Mouse (Mus musculus) ES-E14 (cell line): ENCODE results near the gene Hist1h4c. TPM values are rescaled to one million over a fixed set of nuclear protein-coding genes. Genes with fewer than 3 reads are reported as not detected.
"Not testable (repeated sequence)": the region's sequence is repeated elsewhere in the genome, so short reads cannot be mapped to it uniquely, and the experiment has no call there.

ENCODE experiments used
- DNase-seq: peaks from one replicate; pipeline ENCODE4 v3.0.0-alpha.2; 2013; ENCODE audit warnings: low read depth, low spot score
- H3K27ac ChIP-seq: 2 replicates; pipeline ENCODE4 v1.5.1; 2012; ENCODE audit warnings: low read depth, mild to moderate bottlenecking, low read length, moderate library complexity, mixed read lengths; ENCODE audit not compliant: poor library complexity, insufficient read depth, severe bottlenecking
- H3K36me3 ChIP-seq: 2 replicates; pipeline ENCODE4 v1.6.1; 2012; ENCODE audit warnings: mild to moderate bottlenecking, low read length, moderate library complexity, mixed read lengths; ENCODE audit not compliant: control insufficient read depth, poor library complexity, insufficient read depth, severe bottlenecking
- H3K4me1 ChIP-seq, 2 experiments: fragments of 150-350 bp in 1 of 2; sonication (generic) in 1 of 2; 2 replicates each; pipeline ENCODE4 v1.6.1; 2012; ENCODE audit warnings: low read length in 2 of 2, mild to moderate bottlenecking in 1 of 2, mixed read lengths in 1 of 2; ENCODE audit not compliant: control insufficient read depth in 2 of 2, insufficient read depth in 2 of 2, poor library complexity in 1 of 2
- H3K4me3 ChIP-seq, 2 experiments: fragments of 150-350 bp in 1 of 2; sonication (generic) in 1 of 2; 2 replicates each; pipeline ENCODE4 v1.5.1; 2012; ENCODE audit warnings: low read length in 2 of 2, low read depth in 1 of 2, mild to moderate bottlenecking in 1 of 2, mixed read lengths in 1 of 2; ENCODE audit not compliant: insufficient read depth in 1 of 2, poor library complexity in 1 of 2, severe bottlenecking in 1 of 2
- H3K9ac ChIP-seq: 2 replicates; pipeline ENCODE4 v1.6.1; 2012; ENCODE audit warnings: low read depth, mild to moderate bottlenecking, low read length, mixed read lengths; ENCODE audit not compliant: poor library complexity, insufficient read depth, severe bottlenecking
- H3K9me3 ChIP-seq: fragments of 150-350 bp; sonication (generic); 2 replicates; pipeline ENCODE4 v1.6.1; 2012; ENCODE audit warnings: low read depth, mild to moderate bottlenecking, low read length; ENCODE audit not compliant: control insufficient read depth, insufficient read depth
- CHD2 ChIP-seq: IDR thresholded peaks from 2 replicates; pipeline ENCODE4 v1.6.1; 2014; ENCODE audit warnings: mild to moderate bottlenecking, low read depth, low read length, inconsistent platforms
- HCFC1 ChIP-seq: IDR thresholded peaks from 2 replicates; pipeline ENCODE4 v1.6.1; 2012; ENCODE audit warnings: low read length, inconsistent platforms, borderline replicate concordance; ENCODE audit not compliant: insufficient read depth
- MAFK ChIP-seq: IDR thresholded peaks from 2 replicates; pipeline ENCODE4 v1.6.1; 2014; ENCODE audit warnings: mild to moderate bottlenecking, low read depth, low read length, inconsistent platforms; ENCODE audit not compliant: insufficient read depth
- ZC3H11A ChIP-seq: IDR thresholded peaks from 2 replicates; pipeline ENCODE4 v1.6.1; 2012; ENCODE audit warnings: low read depth, mild to moderate bottlenecking, inconsistent platforms, low read length, borderline replicate concordance
- ZNF384 ChIP-seq: IDR thresholded peaks from 2 replicates; pipeline ENCODE4 v1.6.1; 2012; ENCODE audit warnings: low read depth, low read length, inconsistent platforms
- in situ Hi-C, 2 experiments: fragments of 600-800 bp; cut with MboI; formaldehyde crosslinking; loops; one replicate each; pipeline ENCODE4 v1.15.1; 2025; ENCODE audit warnings: low sequenced_read_pairs in 2 of 2, inconsistent platforms in 1 of 2; ENCODE audit not compliant: unreplicated experiment in 2 of 2
- total RNA-seq: library from RNA; depleted of rRNA; stranded (reverse); fragments of 300-350 nt; gene quantifications from 2 replicates; pipeline ENCODE4 v1.2.3, GENCODE M21; 2012; rRNA removed

The Hist1h4c gene
- total RNA-seq: 326 and 496 TPM in 2 replicates

DNA sequence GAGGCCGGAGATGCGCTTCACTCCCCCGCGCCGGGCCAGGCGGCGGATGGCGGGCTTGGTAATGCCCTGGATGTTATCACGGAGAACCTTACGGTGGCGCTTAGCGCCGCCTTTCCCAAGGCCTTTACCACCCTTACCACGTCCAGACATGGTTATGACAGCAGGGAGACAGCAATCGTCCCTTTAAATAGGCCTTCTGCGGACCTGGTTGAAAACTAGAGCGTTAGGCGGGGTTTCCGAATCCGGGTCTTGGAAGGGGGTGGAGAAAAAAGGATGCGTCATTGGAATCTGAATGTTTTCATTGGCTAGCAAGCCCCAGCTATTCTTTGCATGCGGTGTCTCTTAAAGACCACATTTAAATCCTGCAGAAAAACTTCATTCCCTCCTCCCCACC is at the start of gene Hist1h4c:
Gene Hist1h4c (minus strand): TSS at position 155 of the 394 bp plus-strand sequence.
- peak within 1 kb of the TSS; percentile 49 to 61 for H3K4me3 ChIP-seq
- TF ChIP-seq ZC3H11A (no peak), HCFC1 (peak; percentile 37; the same call in 1 of the 2 replicates)
- H3K36me3 ChIP-seq: no peaks in the 10 kb centered on the region
- H3K27ac ChIP-seq: peak within 1 kb of the TSS; percentile 44; the same call in 1 of the 2 replicates
- H3K4me1 ChIP-seq: peaks cover 0 to 6% of the 10 kb centered on the region in 2 experiments; a peak in 1 of 4 replicates
- in situ Hi-C loops: loop anchor here in 1 of 2 experiments (25.0 kb wide), 1 partner anchor 1661 kb away; the partner anchor contains the start of genes Hist1h2ag, Hist1h2ah, Hist1h2bj and Hist1h2bk
- H3K9ac ChIP-seq: peak within 1 kb of the TSS; percentile 61
- H3K9me3 ChIP-seq: no peaks in the 10 kb centered on the region
- peak; percentile 99 for DNase-seq

GRCm38 (mm10) chr13:23747892-23748288 is 49.6 kb upstream of the Hist1h4c start:
- Histone ChIP-seq H3K9ac (peak overlapping the region; percentile 57; the same call in 1 of the 2 replicates), H3K4me3 (peak overlapping the region in 1 of 2 experiments; percentile 27; a peak in 1 of 4 replicates), H3K36me3 (no peaks in the 10 kb centered on the region), H3K27ac (peak overlapping the region; percentile 96; the same call in 1 of the 2 replicates), H3K4me1 (peaks cover 0 to 2% of the 10 kb centered on the region in 2 experiments; a peak in 2 of 4 replicates), H3K9me3 (no peaks in the 10 kb centered on the region)
- no peak for DNase-seq
- in situ Hi-C loops: loop anchor here in 1 of 2 experiments (10.0 kb wide), 2 partner anchors 193 to 1713 kb away; partner anchors contain the start of genes Hist1h1d, Hist1h2ah, Hist1h2bk and Hist1h4f
- TF ChIP-seq ZNF384 (no peak), HCFC1 (no peak), CHD2 (no peak), MAFK (no peak)

DNA sequence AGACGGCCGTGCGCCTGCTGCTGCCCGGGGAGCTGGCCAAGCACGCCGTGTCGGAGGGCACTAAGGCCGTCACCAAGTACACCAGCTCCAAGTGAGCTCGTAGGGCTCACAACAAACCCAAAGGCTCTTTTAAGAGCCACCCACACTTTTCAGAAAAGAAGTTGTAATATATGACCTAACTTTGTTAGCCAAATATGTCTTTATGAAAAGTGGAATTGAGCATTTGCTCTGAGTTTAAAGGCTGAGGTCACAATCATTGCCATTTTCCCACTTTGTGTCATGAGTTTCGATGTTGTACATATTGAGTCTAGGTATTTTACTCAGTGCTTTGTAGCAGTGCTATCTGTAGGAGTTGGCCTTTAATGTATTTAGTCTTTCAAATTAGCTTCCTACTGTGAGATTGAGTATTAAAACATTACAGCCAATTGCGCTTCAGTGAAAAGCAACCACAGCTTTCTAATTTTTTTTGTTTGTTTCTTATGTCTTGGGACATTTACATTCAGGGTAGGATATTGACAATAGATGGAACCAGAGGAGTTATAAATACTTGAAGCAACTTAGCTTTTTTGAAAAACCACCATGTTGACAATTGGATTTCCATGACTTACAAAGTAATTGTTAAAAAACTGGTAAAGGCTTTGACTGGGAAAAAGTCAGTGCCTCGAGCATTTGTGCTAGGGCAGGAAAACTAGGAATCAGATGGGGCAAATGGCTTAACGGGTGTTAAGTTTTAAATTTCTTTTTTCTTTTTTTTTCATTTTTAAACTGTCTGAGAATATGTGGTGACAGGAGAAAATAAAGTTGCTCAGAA is 49.0 kb upstream of the Hist1h4c start:
- peaks cover 0 to 2% of the 10 kb centered on the region in 2 experiments; a peak in 2 of 4 replicates for H3K4me1 ChIP-seq
- H3K9ac ChIP-seq: peak overlapping the region; percentile 85
- H3K4me3 ChIP-seq: peak overlapping the region; percentile 3 to 53
- TF ChIP-seq MAFK (no peak), CHD2 (peak; percentile 47; the same call in 1 of the 2 replicates), ZNF384 (no peak)
- in situ Hi-C loops: loop anchor here in 1 of 2 experiments (10.0 kb wide), 2 partner anchors 192 to 1712 kb away; partner anchors contain the start of genes Hist1h1d, Hist1h2ah, Hist1h2bk and Hist1h4f
- H3K27ac ChIP-seq: peak overlapping the region; percentile 96
- no peaks in the 10 kb centered on the region for H3K9me3 ChIP-seq
- H3K36me3 ChIP-seq: no peaks in the 10 kb centered on the region
- no peak for DNase-seq

DNA sequence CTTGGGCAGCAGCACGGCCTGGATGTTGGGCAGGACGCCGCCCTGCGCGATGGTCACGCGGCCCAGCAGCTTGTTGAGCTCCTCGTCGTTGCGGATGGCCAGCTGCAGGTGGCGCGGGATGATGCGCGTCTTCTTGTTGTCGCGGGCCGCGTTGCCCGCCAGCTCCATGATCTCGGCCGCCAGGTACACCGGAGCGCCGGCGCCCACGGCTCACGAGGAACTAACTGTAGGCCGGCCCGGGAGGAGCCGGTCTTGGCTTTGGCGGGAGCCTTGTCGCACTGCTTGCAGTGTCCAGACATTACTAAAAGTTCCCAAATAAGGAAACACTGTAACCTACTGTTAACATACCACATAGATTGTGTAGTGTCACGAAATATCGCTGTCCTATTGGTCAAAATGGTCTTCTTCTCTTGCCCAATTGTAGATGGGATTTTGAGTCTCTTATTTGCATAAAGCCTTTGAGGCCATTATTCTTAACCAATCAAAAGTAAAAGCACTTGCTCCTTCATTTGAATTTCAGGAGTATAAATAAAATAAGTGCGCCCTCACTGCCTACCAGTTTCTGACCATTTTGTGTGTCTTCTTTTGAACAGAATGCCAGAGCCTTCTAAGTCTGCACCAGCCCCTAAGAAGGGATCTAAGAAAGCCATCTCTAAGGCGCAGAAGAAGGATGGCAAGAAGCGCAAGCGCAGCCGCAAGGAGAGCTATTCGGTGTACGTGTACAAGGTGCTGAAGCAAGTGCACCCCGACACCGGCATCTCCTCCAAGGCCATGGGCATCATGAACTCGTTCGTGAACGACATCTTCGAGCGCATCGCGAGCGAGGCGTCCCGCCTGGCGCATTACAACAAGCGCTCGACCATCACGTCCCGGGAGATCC is 48.2 kb upstream of the Hist1h4c start, which contains the start of gene Hist1h2bb:
Gene Hist1h2bb (plus strand): TSS at position 534 of the 880 bp plus-strand sequence.
- TF ChIP-seq CHD2: peak; percentile 84
- in situ Hi-C loops: loop anchor here in 1 of 2 experiments (10.0 kb wide), 2 partner anchors 192 to 1712 kb away; partner anchors contain the start of genes Hist1h1d, Hist1h2ah, Hist1h2bk and Hist1h4f
- not testable (repeated sequence) for DNase-seq

More for the DNA sequence above, 48.2 kb upstream of the Hist1h4c start, which contains the start of gene Hist1h2bb:
- not testable (repeated sequence) for H3K4me1 ChIP-seq, H3K36me3 ChIP-seq, H3K9me3 ChIP-seq
- H3K9ac ChIP-seq: peak within 1 kb of the TSS; percentile 85
- peak within 1 kb of the TSS; percentile 96 for H3K27ac ChIP-seq
- peak within 1 kb of the TSS; percentile 68 for H3K4me3 ChIP-seq
